Mouse (Mus musculus): Measurements from ENCODE around the gene Tmem108.
A peak's percentile ranks its signal among the peaks of the same experiment; 100 is the strongest.

The Tmem108 gene

GRCm38 (mm10) chr9:103761647-103762084, at the start of gene Tmem108:
Tmem108 (minus strand) TSS chr9:103761837.
- peak; percentile 81 to 83 for DNase-seq (ENCODE audit: low spot score in 2 of 2)

GRCm38 (mm10) chr9:103789029-103789428, 27.4 kb upstream of the Tmem108 start:
- no peak for DNase-seq (ENCODE audit: low spot score in 2 of 2)

GRCm38 (mm10) chr9:103784156-103784555, 22.5 kb upstream of the Tmem108 start:
- no peak for DNase-seq (ENCODE audit: low spot score in 2 of 2)

- no peak for DNase-seq (ENCODE audit: low spot score in 2 of 2)
Measured at GRCm38 (mm10) chr9:103783276-103783675, 21.6 kb upstream of the Tmem108 start.

GRCm38 (mm10) chr9:103782306-103782705, 20.7 kb upstream of the Tmem108 start:
- no peak for DNase-seq (ENCODE audit: low spot score in 2 of 2)

- no peak for DNase-seq (ENCODE audit: low spot score in 2 of 2)
Measured at GRCm38 (mm10) chr9:103781407-103781806, 19.8 kb upstream of the Tmem108 start.

GRCm38 (mm10) chr9:103780598-103780997, 19.0 kb upstream of the Tmem108 start:
- no peak for DNase-seq (ENCODE audit: low spot score in 2 of 2)

GRCm38 (mm10) chr9:103778185-103778584, 16.5 kb upstream of the Tmem108 start:
- DNase-seq (ENCODE audit: low spot score in 2 of 2), result no peak

- no peak for DNase-seq (ENCODE audit: low spot score in 2 of 2)
Measured at GRCm38 (mm10) chr9:103761151-103761571, 476 bp downstream of the Tmem108 start.

- no peak for DNase-seq (ENCODE audit: low spot score in 2 of 2)
Measured at GRCm38 (mm10) chr9:103760356-103760755, 1.3 kb downstream of the Tmem108 start.

GRCm38 (mm10) chr9:103759829-103760228, 1.8 kb downstream of the Tmem108 start:
- DNase-seq (ENCODE audit: low spot score in 2 of 2), result no peak

- DNase-seq (ENCODE audit: low spot score in 2 of 2), result peak; percentile 41 to 66
Measured at GRCm38 (mm10) chr9:103758930-103759695, 2.5 kb downstream of the Tmem108 start.

GRCm38 (mm10) chr9:103758246-103758645, 3.4 kb downstream of the Tmem108 start:
- DNase-seq (ENCODE audit: low spot score in 2 of 2), result no peak

- DNase-seq (ENCODE audit: low spot score in 2 of 2), result no peak
Measured at GRCm38 (mm10) chr9:103752618-103753017, 9.0 kb downstream of the Tmem108 start.

- DNase-seq (ENCODE audit: low spot score in 2 of 2), result no peak
Measured at GRCm38 (mm10) chr9:103751568-103751967, 10.1 kb downstream of the Tmem108 start.

- DNase-seq (ENCODE audit: low spot score in 2 of 2), result no peak
Measured at GRCm38 (mm10) chr9:103750491-103750890, 11.1 kb downstream of the Tmem108 start.

GRCm38 (mm10) chr9:103746598-103746997, 15.0 kb downstream of the Tmem108 start:
- no peak for DNase-seq (ENCODE audit: low spot score in 2 of 2)

GRCm38 (mm10) chr9:103740145-103740544, 21.5 kb downstream of the Tmem108 start:
- no peak for DNase-seq (ENCODE audit: low spot score in 2 of 2)

GRCm38 (mm10) chr9:103739062-103739461, 22.6 kb downstream of the Tmem108 start:
- DNase-seq (ENCODE audit: low spot score in 2 of 2), result no peak

GRCm38 (mm10) chr9:103729716-103730115, 31.9 kb downstream of the Tmem108 start:
- DNase-seq (ENCODE audit: low spot score in 2 of 2), result no peak

GRCm38 (mm10) chr9:103726751-103727462, 34.7 kb downstream of the Tmem108 start:
- DNase-seq (ENCODE audit: low spot score in 2 of 2), result no peak

GRCm38 (mm10) chr9:103725497-103725896, 36.1 kb downstream of the Tmem108 start:
- no peak for DNase-seq (ENCODE audit: low spot score in 2 of 2)

- peak in 1 of 2 experiments; percentile 6 for DNase-seq (ENCODE audit: low spot score in 2 of 2)
Measured at GRCm38 (mm10) chr9:103721486-103721885, 40.2 kb downstream of the Tmem108 start.

Measured in heart, adult 9 months (tissue).